Mouse (Mus musculus) bone marrow macrophage, adult 2 months (primary cell): ENCODE measurements around the gene Hist2h2be.

Source experiments
- CTCF ChIP-seq: IDR thresholded peaks from 2 replicates; pipeline ENCODE4 v1.5.1; 2012; ENCODE audit warnings: low read depth, mild to moderate bottlenecking, low read length, moderate library complexity
- POLR2A ChIP-seq: IDR thresholded peaks from 2 replicates; pipeline ENCODE4 v1.6.1; 2012; ENCODE audit warnings: mild to moderate bottlenecking, low read depth, low read length, borderline replicate concordance

DNA sequence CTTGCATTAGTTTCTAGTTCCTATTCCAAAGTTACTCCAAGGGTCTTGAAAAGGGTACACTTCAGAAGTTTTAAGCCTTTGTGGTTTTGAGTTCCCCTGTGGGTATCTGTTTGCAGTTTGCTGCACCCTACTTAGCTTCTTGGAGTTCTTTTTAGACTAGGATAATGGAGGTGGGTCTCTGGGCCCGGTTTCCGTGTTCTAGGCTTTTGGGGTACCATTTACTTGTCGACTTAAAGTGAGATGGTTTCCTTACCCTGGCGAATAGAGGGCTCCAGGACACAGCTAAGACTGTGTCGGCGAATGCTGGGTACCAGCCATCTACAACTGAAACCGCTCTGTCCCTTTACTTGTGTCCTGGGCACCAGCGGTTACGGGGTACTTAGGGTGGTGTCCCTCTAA, 720 bp downstream of the Hist2h2be start:
- no peak for TF ChIP-seq CTCF
- no peak for TF ChIP-seq POLR2A
